Mouse (Mus musculus): ENCODE results near the gene Gspt1.
"Not testable (repeated sequence)": the region's sequence is repeated elsewhere in the genome, so short reads cannot be mapped to it uniquely, and the experiment has no call there.

Gspt1 gene

DNA sequence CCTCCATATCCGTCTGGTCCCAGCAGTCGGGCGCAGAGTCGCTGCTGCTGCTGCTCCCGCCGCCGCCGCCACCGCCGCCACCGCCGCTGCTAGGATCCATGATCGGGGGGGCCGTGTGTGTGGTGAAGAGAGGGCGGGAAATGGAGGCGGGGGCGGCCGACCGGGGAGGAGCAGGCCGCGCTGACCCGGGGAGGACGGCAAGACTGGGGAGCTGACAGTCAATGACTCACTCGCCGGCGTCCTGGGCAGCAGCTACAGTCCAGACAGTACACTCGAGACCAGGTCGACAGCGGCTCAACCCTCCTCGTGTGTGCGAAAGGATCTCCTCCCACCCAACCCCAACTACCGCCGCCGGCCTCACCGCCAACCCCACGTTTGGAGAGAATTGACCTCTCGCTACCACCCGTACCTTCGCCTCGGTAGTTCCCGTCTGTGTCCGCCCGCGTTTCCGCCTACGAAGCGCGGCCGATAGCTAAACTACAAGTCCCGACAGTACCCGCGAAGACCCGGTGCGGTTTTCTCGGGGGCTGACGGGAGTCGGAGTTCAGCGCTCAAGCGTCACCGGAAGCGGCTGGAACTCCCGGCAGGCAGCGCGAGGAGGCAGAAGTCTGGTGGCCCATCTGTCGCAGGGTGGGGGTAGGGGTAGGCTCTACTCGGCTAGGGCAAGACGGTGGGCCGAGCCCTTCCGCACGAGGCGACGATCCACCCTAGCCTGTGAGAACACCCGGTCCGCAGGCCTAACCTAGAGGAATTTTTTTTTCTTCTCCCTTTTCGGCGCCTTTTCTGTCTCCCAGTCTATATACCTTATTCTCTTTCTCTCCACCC is at the start of gene Gspt1:
TSS of gene Gspt1 (minus strand) at position 428 of the 825 bp plus-strand sequence.
- DNase-seq (ENCODE audit: low spot score in 2 of 2): peak; percentile 99

DNA sequence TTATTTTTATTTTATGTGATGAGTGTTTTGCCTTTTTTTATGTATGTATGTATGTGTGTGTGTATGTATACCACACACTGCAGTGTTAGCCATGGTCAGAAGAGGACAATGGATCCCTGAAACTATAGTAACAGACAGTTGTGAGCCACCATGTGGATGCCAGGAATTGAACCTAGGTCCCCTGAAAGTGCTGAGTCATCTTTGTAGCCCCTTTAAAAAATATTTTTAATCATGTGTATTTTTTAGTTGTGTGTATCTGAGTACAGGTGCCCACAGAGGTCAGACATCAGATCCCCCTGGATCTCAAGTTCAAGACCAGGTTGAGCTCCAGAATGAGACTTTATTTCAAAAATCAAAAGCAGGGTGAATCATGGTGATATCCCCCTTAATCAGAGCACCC is 49.6 kb upstream of the Gspt1 start:
- no peak for DNase-seq (ENCODE audit: low spot score in 2 of 2)

GRCm38 (mm10) chr16:11297700-11298099 is 43.6 kb upstream of the Gspt1 start:
- DNase-seq (ENCODE audit: low spot score in 2 of 2): not testable (repeated sequence)

DNA sequence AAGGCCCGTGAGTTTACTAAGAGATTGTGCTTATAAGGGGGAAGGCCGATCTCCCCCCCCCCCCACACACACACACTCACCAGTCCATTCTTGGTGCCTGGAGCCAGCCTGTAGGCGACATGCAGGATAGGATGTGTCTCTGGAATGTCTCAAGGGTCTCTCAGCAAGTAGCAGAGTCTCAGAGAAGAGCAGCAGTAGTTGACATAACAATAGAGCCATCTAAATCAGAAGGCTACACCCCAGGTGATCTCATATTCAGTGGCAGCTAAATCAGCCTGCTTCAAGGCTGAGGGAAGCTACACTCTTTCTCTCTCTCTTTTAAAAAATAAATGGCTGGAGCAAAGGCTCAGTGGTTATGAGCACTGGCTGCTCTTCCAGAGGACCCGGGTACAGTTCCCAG is 41.5 kb upstream of the Gspt1 start:
- not testable (repeated sequence) for DNase-seq (ENCODE audit: low spot score in 2 of 2)

- not testable (repeated sequence) for DNase-seq (ENCODE audit: low spot score in 2 of 2)
Measured at GRCm38 (mm10) chr16:11288873-11289272, 34.7 kb upstream of the Gspt1 start.

GRCm38 (mm10) chr16:11285949-11286348 is 31.8 kb upstream of the Gspt1 start:
- no peak for DNase-seq (ENCODE audit: low spot score in 2 of 2)

DNA sequence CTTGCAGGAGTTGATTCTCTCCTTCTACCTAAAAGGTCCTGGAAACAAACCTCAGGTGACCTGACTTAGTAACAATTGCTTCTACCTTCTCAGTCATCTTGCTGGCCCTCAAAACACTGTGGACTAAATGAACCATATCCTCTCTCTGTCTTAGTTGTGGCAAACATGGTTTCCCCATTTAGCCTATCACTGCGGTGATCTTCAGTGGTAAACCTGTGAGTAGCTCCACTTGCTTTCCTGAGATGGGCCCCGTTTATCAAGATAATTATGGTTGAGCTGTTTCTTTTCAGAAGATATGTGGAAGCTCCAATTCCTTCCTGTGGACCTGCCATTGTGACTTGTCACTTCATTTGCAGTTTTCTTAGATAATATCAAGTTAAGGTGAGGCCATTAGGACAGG is 30.8 kb upstream of the Gspt1 start:
- no peak for DNase-seq (ENCODE audit: low spot score in 2 of 2)

- DNase-seq (ENCODE audit: low spot score in 2 of 2): no peak
Measured at GRCm38 (mm10) chr16:11282655-11283232, 28.6 kb upstream of the Gspt1 start.

DNA sequence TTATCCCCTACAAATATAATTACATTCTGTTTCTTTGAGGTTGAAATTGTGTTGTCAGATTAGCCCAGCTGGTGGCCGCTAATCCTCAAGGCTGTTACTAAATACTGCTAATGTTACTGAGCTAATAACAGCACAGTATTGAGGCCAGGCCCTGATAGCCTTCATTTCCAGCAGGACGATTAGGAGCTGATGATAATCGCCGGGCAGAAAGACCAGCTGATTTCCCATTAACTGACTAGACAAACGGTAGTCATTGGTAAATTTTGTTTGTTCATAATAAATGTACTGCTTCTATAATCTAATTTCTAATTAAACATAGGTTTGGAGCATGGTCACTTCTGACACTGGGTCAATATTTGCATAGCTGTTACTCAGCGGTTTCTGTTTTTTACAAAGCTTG is 24.7 kb upstream of the Gspt1 start:
- DNase-seq (ENCODE audit: low spot score in 2 of 2): no peak

GRCm38 (mm10) chr16:11276888-11277287 is 22.8 kb upstream of the Gspt1 start:
- no peak for DNase-seq (ENCODE audit: low spot score in 2 of 2)

GRCm38 (mm10) chr16:11271073-11271472 is 16.9 kb upstream of the Gspt1 start:
- no peak for DNase-seq (ENCODE audit: low spot score in 2 of 2)

DNA sequence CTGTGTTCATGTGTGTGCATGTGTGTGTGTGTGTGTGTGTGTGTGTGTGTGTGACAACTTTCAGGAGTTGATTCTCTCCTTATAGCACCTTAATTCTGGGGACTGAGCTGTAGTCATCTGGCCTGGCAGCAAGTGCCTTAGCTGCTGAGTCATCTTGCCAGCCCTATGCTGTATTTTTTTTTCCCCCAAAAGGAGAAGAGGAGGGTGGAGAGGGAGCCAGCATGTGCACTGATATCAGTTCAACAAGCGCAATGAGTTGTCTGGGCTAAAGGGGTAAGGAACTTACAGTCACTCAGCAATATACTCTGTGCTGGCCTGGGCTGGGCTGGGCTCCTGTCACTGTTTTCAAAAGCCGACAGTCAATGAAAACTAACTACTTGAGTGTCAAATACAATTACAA is 16.5 kb upstream of the Gspt1 start:
- no peak for DNase-seq (ENCODE audit: low spot score in 2 of 2)

DNA sequence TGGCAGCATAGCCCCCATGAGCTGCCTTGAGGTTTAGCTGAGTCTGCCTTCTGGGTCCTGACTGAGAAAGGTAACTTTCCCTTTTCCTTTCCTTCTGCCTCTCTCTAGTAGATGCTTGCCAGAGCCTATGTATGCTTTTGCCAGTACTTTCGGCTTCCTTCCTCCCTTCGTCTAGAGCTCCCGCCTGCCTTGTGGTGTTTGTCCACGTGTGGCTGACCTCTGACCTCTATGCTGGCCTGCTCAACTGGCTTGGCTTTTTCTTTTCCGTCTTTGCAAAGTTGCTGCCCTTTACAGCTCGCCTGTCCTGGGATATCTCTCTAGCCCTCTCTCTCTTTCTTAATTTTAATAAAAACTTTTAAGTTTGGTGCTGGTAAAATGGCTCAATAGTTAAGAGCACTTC is 15.7 kb upstream of the Gspt1 start:
- DNase-seq (ENCODE audit: low spot score in 2 of 2): no peak

GRCm38 (mm10) chr16:11266556-11266955 is 12.4 kb upstream of the Gspt1 start:
- DNase-seq (ENCODE audit: low spot score in 2 of 2): no peak

GRCm38 (mm10) chr16:11263266-11263665 is 9.1 kb upstream of the Gspt1 start:
- no peak for DNase-seq (ENCODE audit: low spot score in 2 of 2)

DNA sequence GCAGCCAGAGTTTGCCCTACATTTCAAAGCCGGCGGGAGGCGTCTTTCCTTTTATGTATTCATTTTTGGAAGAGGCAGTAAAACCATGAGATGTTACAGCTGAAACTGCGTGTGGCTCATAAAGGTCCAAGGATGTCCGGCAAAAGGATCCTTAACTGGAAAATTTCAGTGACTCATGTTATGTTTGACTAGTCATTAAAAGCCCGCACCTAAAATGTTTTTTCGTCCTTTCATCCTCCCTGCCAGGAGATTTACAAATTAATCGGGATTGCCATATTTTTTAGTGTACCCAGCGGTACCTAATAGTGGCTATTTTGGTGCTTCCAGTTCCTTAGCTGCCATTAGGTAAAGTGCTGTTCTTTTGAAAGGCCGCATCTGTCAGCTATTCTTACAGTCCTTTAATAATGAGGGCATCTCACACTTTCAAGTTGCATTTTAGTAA is 619 bp upstream of the Gspt1 start:
- DNase-seq (ENCODE audit: low spot score in 2 of 2): no peak

DNA sequence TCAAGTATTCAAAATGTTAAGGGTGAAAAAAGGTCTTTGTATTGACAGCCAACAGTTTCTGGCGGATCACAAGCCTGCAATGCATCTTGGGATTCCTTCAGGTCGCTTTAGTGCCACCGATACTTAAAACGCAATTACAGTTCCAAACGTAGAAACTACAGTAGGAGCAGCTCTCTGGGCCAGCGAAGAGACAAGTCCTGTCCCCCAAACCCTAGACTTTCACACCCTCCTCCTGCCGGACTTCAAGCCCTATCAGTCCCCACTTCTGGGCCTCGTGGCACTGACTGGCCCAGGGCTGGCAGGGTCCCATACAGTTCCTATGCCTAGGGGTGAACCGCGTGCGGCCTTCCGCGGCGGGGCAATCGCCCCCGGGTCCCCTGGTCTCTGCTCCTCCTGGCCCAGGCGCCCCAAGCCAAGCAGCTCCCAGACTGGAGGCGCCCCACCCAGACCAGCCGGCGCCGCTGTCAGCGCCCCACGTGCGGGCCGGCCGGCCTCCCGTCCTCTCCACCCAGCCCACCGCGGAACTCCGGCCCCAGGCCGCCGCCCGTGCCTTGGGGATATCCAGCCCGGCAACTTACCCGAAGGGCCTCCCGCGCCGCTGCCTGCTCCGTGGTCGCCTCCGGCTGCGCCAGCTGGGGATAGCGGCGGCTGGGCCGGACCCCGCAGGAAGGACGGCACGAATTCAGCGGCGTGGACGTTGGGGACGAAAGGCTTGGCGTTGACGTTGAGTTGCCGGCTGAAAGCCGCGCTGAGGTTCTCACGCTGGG is 877 bp downstream of the Gspt1 start:
- DNase-seq (ENCODE audit: low spot score in 2 of 2): peak; percentile 54 to 83

GRCm38 (mm10) chr16:11247791-11248190 is 6.3 kb downstream of the Gspt1 start:
- no peak for DNase-seq (ENCODE audit: low spot score in 2 of 2)

DNA sequence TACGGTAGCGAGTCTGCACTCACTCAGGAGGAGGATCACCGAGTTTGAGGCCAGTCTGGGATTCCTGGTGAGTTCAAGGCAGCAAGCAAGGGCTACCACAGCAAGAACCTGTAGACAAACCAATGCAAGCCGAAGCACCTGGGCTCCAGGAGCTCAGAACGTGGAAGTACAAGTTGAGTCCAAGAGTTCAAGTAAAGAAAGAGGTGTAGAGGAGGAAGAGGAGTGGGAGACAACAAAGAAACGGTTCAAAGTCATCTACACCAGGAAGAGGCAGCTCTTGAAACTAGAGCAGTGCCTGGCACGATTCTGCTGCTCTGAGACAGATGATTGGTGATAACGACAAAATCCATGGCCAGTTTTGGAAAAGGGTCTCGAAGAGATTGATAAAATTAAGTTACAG is 8.4 kb downstream of the Gspt1 start:
- DNase-seq (ENCODE audit: low spot score in 2 of 2): no peak

DNA sequence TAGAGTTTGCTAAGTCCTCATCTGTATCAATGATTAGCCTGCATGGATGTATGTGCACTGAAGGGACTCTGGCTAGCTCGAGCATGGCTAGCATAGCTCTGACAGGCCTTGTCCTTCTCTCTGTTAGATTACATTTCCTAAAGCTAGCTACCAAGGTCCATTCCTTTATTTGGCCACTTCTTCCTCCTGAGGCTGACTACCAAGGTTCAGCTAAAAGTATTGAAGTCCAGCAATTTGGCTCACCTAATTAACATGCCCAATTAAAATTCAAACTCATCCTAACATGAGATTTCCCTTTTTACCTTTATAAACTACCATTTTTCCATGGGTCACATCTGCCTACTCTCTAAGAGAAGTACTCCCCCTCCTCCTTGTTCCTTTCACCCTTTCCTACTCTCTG is 11.7 kb downstream of the Gspt1 start:
- DNase-seq (ENCODE audit: low spot score in 2 of 2): no peak

DNA sequence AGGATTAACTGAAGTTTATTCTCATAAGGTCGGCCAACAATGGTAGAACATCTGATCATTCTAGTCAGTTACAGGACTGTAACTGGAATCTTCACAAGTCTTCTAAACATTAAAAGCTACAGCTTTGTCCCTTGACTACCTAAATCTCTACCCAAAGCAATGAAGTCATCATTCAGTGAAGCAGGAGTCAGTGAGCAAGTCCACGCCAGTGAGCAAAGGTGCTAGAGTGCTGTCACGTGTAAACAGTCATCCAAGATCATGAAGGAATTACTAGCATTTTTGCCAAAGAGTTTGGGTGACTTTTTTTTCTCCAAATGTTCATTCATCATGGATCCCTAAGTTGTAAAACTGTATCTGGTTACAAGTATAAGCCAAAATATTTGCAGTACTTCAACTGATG is 36.3 kb downstream of the Gspt1 start:
- DNase-seq (ENCODE audit: low spot score in 2 of 2): no peak

GRCm38 (mm10) chr16:11203600-11204390 is 50.3 kb downstream of the Gspt1 start:
- DNase-seq (ENCODE audit: low spot score in 2 of 2): no peak

All from spleen, postnatal 4 days (tissue).